Mouse (Mus musculus) neural tube, embryonic 14.5 days (tissue): ENCODE data around the gene Stim2. TPM values are rescaled to one million over a fixed set of nuclear protein-coding genes. Genes with fewer than 3 reads are reported as not detected.

Source experiments
- polyA plus RNA-seq: library from polyadenylated mRNA; unstranded; fragments of >200 nt; fragmentation: Nextera tagmentation; extraction: Ambion mirVana; gene quantifications from 2 replicates; pipeline ENCODE4 v1.2.1, GENCODE M21; 2014

Stim2 gene
- polyA plus RNA-seq, 1 experiment from 2014 or later, result 30.6 TPM

Other genes with a start within 250 kb of the Stim2 start
- 70.3 and 78.1 TPM in 2 replicates for gene Tbc1d19, start 188.9 kb upstream of the Stim2 start, polyA plus RNA-seq